Mouse (Mus musculus): Measurements from ENCODE around the gene Set. TPM values are rescaled to one million over a fixed set of nuclear protein-coding genes. Genes with fewer than 3 reads are reported as not detected.

Set gene
- total and polyA plus RNA-seq, 3 experiments: 751 to 849 (median 806) TPM

- DNase-seq (ENCODE audit: low spot score) (no peak), ATAC-seq (ENCODE audit: extremely low read depth, insufficient number of reproducible peaks, low FRiP score, poor library complexity, severe bottlenecking) (no peak)
- Histone ChIP-seq H3K36me3 (replicated peaks) (peaks cover 82% of the 10 kb centered on the region), H3K9me3 (replicated peaks) (no peaks in the 10 kb centered on the region), H3K27me3 (ENCODE audit: insufficient read depth, low read length) (no peaks in the 10 kb centered on the region; the same call in 1 of the 2 replicates), H3K4me3 (ENCODE audit: low read depth, low read length) (no peak overlapping the region), H3K4me1 (ENCODE audit: insufficient read depth, low read depth, low read length) (peaks cover 14% of the 10 kb centered on the region; the same call in 1 of the 2 replicates)
- no peak for TF ChIP-seq CTCF (IDR thresholded peaks at IDR 0.05; ENCODE audit: low read depth, low read length)
- no peak for TF ChIP-seq POLR2AphosphoS5 (IDR thresholded peaks at IDR 0.05; ENCODE audit: insufficient replicate concordance, low read depth, low read length)
- no peak for TF ChIP-seq TAL1 (conservative IDR thresholded peaks at IDR 0.05; ENCODE audit: low read depth, low read length)
- no peak for TF ChIP-seq GATA1 (IDR thresholded peaks at IDR 0.05; ENCODE audit: borderline replicate concordance, low read length)
- no peak for TF ChIP-seq GATA2 (IDR thresholded peaks at IDR 0.05; ENCODE audit: borderline replicate concordance, low read depth, low read length)
Observed at GRCm38 (mm10) chr2:30107646-30108045, 50.5 kb downstream of the Set start.

DNA sequence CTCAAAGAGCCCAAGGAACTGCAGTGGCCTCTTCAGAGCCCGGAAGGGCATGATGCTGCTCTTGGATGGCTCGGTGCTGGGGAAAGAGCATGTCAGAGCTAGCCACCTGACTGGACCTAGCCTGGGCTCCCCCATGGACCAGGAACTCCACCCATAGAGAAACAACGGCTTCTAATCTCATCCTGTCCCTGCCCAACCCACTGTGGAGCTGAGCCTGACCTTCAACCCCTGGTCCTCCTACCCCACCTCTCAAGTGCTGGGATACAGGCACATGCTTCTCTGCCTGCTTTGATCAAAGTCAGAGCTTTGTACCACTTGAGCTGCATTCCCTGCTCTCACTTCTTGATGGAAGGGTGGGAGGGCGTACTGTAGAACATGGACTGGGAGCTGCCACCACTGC, 51.1 kb downstream of the Set start:
- no peak for DNase-seq (ENCODE audit: low spot score)
- Histone ChIP-seq H3K9me3 (replicated peaks) (no peaks in the 10 kb centered on the region), H3K36me3 (replicated peaks) (peaks cover 82% of the 10 kb centered on the region), H3K4me1 (ENCODE audit: insufficient read depth, low read depth, low read length) (peaks cover 16% of the 10 kb centered on the region; the same call in 1 of the 2 replicates), H3K4me3 (ENCODE audit: low read depth, low read length) (no peak overlapping the region), H3K27me3 (ENCODE audit: insufficient read depth, low read length) (no peaks in the 10 kb centered on the region; the same call in 1 of the 2 replicates)
- TF ChIP-seq GATA2 (IDR thresholded peaks at IDR 0.05; ENCODE audit: borderline replicate concordance, low read depth, low read length) (no peak), POLR2AphosphoS5 (IDR thresholded peaks at IDR 0.05; ENCODE audit: insufficient replicate concordance, low read depth, low read length) (no peak), TAL1 (conservative IDR thresholded peaks at IDR 0.05; ENCODE audit: low read depth, low read length) (no peak), GATA1 (IDR thresholded peaks at IDR 0.05; ENCODE audit: borderline replicate concordance, low read length) (no peak), CTCF (IDR thresholded peaks at IDR 0.05; ENCODE audit: low read depth, low read length) (no peak)
- no peak for ATAC-seq (ENCODE audit: extremely low read depth, insufficient number of reproducible peaks, low FRiP score, poor library complexity, severe bottlenecking)

GRCm38 (mm10) chr2:30111500-30111899, 54.3 kb downstream of the Set start:
- H3K36me3 ChIP-seq (replicated peaks): peaks cover 81% of the 10 kb centered on the region
- H3K27me3 ChIP-seq (ENCODE audit: insufficient read depth, low read length): no peaks in the 10 kb centered on the region; the same call in 1 of the 2 replicates
- peaks cover 16% of the 10 kb centered on the region; the same call in 1 of the 2 replicates for H3K4me1 ChIP-seq (ENCODE audit: insufficient read depth, low read depth, low read length)
- TF ChIP-seq GATA1 (IDR thresholded peaks at IDR 0.05; ENCODE audit: borderline replicate concordance, low read length): no peak
- no peak for TF ChIP-seq GATA2 (IDR thresholded peaks at IDR 0.05; ENCODE audit: borderline replicate concordance, low read depth, low read length)
- TF ChIP-seq CTCF (IDR thresholded peaks at IDR 0.05; ENCODE audit: low read depth, low read length): no peak
- no peak for TF ChIP-seq POLR2AphosphoS5 (IDR thresholded peaks at IDR 0.05; ENCODE audit: insufficient replicate concordance, low read depth, low read length)
- TF ChIP-seq TAL1 (conservative IDR thresholded peaks at IDR 0.05; ENCODE audit: low read depth, low read length): peak; percentile 40; the same call in 1 of the 2 replicates
- ATAC-seq (ENCODE audit: extremely low read depth, insufficient number of reproducible peaks, low FRiP score, poor library complexity, severe bottlenecking): no peak
- DNase-seq (ENCODE audit: low spot score): no peak
- no peak overlapping the region for H3K4me3 ChIP-seq (ENCODE audit: low read depth, low read length)
- H3K9me3 ChIP-seq (replicated peaks): no peaks in the 10 kb centered on the region

DNA sequence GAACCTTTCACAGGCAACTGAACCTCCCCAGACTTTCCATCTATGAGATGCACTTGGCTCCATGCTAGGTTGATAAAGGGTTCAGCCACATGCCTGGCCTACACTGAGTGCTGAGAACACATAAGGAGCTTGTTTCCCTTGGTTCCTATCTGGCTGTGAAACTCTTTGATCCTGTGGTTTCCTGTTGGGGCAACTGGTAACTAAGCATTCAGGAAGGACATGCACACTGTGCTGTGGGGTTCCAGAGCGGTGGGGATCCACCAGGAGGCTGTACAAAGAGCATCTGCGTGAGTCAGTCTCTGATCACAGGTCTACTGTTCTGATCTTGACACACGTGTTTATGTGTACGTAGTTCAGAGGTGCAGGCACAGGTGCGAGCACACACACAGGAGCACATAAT, 55.4 kb downstream of the Set start:
- H3K9me3 ChIP-seq (replicated peaks): no peaks in the 10 kb centered on the region
- DNase-seq (ENCODE audit: low spot score) (no peak), ATAC-seq (ENCODE audit: extremely low read depth, insufficient number of reproducible peaks, low FRiP score, poor library complexity, severe bottlenecking) (no peak)
- no peak overlapping the region for H3K4me3 ChIP-seq (ENCODE audit: low read depth, low read length)
- peaks cover 16% of the 10 kb centered on the region; the same call in 1 of the 2 replicates for H3K4me1 ChIP-seq (ENCODE audit: insufficient read depth, low read depth, low read length)
- TF ChIP-seq GATA2 (IDR thresholded peaks at IDR 0.05; ENCODE audit: borderline replicate concordance, low read depth, low read length) (no peak), CTCF (IDR thresholded peaks at IDR 0.05; ENCODE audit: low read depth, low read length) (no peak), POLR2AphosphoS5 (IDR thresholded peaks at IDR 0.05; ENCODE audit: insufficient replicate concordance, low read depth, low read length) (no peak), GATA1 (IDR thresholded peaks at IDR 0.05; ENCODE audit: borderline replicate concordance, low read length) (no peak), TAL1 (conservative IDR thresholded peaks at IDR 0.05; ENCODE audit: low read depth, low read length) (no peak)
- peaks cover 72% of the 10 kb centered on the region for H3K36me3 ChIP-seq (replicated peaks)
- H3K27me3 ChIP-seq (ENCODE audit: insufficient read depth, low read length): no peaks in the 10 kb centered on the region

- H3K36me3 ChIP-seq (replicated peaks): peaks cover 61% of the 10 kb centered on the region
Observed at GRCm38 (mm10) chr2:30119641-30120051, 62.5 kb downstream of the Set start.

GRCm38 (mm10) chr2:30120269-30120668, 63.1 kb downstream of the Set start:
- Histone ChIP-seq H3K4me1 (ENCODE audit: insufficient read depth, low read depth, low read length) (peaks cover 26% of the 10 kb centered on the region), H3K4me3 (ENCODE audit: low read depth, low read length) (no peak overlapping the region), H3K36me3 (replicated peaks) (peaks cover 55% of the 10 kb centered on the region), H3K9me3 (replicated peaks) (no peaks in the 10 kb centered on the region), H3K27me3 (ENCODE audit: insufficient read depth, low read length) (no peaks in the 10 kb centered on the region)
- TF ChIP-seq GATA2 (IDR thresholded peaks at IDR 0.05; ENCODE audit: borderline replicate concordance, low read depth, low read length) (no peak), TAL1 (conservative IDR thresholded peaks at IDR 0.05; ENCODE audit: low read depth, low read length) (no peak), GATA1 (IDR thresholded peaks at IDR 0.05; ENCODE audit: borderline replicate concordance, low read length) (no peak), CTCF (IDR thresholded peaks at IDR 0.05; ENCODE audit: low read depth, low read length) (no peak)
- ATAC-seq (ENCODE audit: extremely low read depth, insufficient number of reproducible peaks, low FRiP score, poor library complexity, severe bottlenecking) (no peak), DNase-seq (ENCODE audit: low spot score) (no peak)

More at GRCm38 (mm10) chr2:30119641-30120051, 62.5 kb downstream of the Set start:
- Histone ChIP-seq H3K27me3 (ENCODE audit: insufficient read depth, low read length) (no peaks in the 10 kb centered on the region), H3K4me3 (ENCODE audit: low read depth, low read length) (no peak overlapping the region), H3K4me1 (ENCODE audit: insufficient read depth, low read depth, low read length) (peaks cover 19% of the 10 kb centered on the region), H3K9me3 (replicated peaks) (no peaks in the 10 kb centered on the region)
- ATAC-seq (ENCODE audit: extremely low read depth, insufficient number of reproducible peaks, low FRiP score, poor library complexity, severe bottlenecking) (no peak), DNase-seq (ENCODE audit: low spot score) (no peak)
- TF ChIP-seq CTCF (IDR thresholded peaks at IDR 0.05; ENCODE audit: low read depth, low read length) (no peak), POLR2AphosphoS5 (IDR thresholded peaks at IDR 0.05; ENCODE audit: insufficient replicate concordance, low read depth, low read length) (no peak), TAL1 (conservative IDR thresholded peaks at IDR 0.05; ENCODE audit: low read depth, low read length) (no peak), GATA1 (IDR thresholded peaks at IDR 0.05; ENCODE audit: borderline replicate concordance, low read length) (no peak), GATA2 (IDR thresholded peaks at IDR 0.05; ENCODE audit: borderline replicate concordance, low read depth, low read length) (no peak)

Other genes with a start within 250 kb of the Set start
- 10.3 and 15.2 TPM in 2 replicates for gene Urm1, start 237.3 kb upstream of the Set start, total RNA-seq (2014; fragmentation: Nextera tagmentation)
- 19.9 and 23.8 TPM in 2 replicates for gene Urm1, start 237.3 kb upstream of the Set start, total RNA-seq (2017)
- gene Urm1, start 237.3 kb upstream of the Set start, polyA plus RNA-seq (2012): 43.5 and 71.3 TPM in 2 replicates
- 22.2 and 23.6 TPM in 2 replicates for gene Cercam, start 188.2 kb upstream of the Set start, total RNA-seq (2014; fragmentation: Nextera tagmentation)
- gene Cercam, start 188.2 kb upstream of the Set start, total RNA-seq (2017): 2.9 and 5.1 TPM in 2 replicates
- gene Cercam, start 188.2 kb upstream of the Set start, polyA plus RNA-seq (2012): 17.6 and 21.1 TPM in 2 replicates
- gene Odf2, start 168.2 kb upstream of the Set start, total RNA-seq (2014; fragmentation: Nextera tagmentation): 72.5 and 158 TPM in 2 replicates
- gene Odf2, start 168.2 kb upstream of the Set start, total RNA-seq (2017): 64.6 and 70.9 TPM in 2 replicates
- 16.0 and 24.1 TPM in 2 replicates for gene Odf2, start 168.2 kb upstream of the Set start, polyA plus RNA-seq (2012)
- 42.1 and 52.2 TPM in 2 replicates for gene Gle1, start 122.0 kb upstream of the Set start, total RNA-seq (2014; fragmentation: Nextera tagmentation)
- gene Gle1, start 122.0 kb upstream of the Set start, total RNA-seq (2017): 57.2 and 61.6 TPM in 2 replicates
- 42.5 and 62.3 TPM in 2 replicates for gene Gle1, start 122.0 kb upstream of the Set start, polyA plus RNA-seq (2012)
- gene Sptan1, start 91.8 kb upstream of the Set start, total RNA-seq (2014; fragmentation: Nextera tagmentation): 25.6 and 25.7 TPM in 2 replicates
- 49.4 and 53.2 TPM in 2 replicates for gene Sptan1, start 91.8 kb upstream of the Set start, total RNA-seq (2017)
- gene Sptan1, start 91.8 kb upstream of the Set start, polyA plus RNA-seq (2012): 8.8 and 9.3 TPM in 2 replicates
- gene Wdr34, start 8.5 kb upstream of the Set start, total RNA-seq (2014; fragmentation: Nextera tagmentation): 15.1 and 17.9 TPM in 2 replicates
- gene Wdr34, start 8.5 kb upstream of the Set start, total RNA-seq (2017): 9.6 and 13.5 TPM in 2 replicates
- 35.5 and 38.4 TPM in 2 replicates for gene Wdr34, start 8.5 kb upstream of the Set start, polyA plus RNA-seq (2012)
- gene Pkn3, start 20.3 kb downstream of the Set start, total RNA-seq (2014; fragmentation: Nextera tagmentation): 1.6 and 2.4 TPM in 2 replicates
- gene Pkn3, start 20.3 kb downstream of the Set start, total RNA-seq (2017): 4.5 and 5.9 TPM in 2 replicates
- gene Pkn3, start 20.3 kb downstream of the Set start, polyA plus RNA-seq (2012): 13.3 and 14.5 TPM in 2 replicates
- 25.4 and 29.4 TPM in 2 replicates for gene Zdhhc12, start 36.3 kb downstream of the Set start, total RNA-seq (2014; fragmentation: Nextera tagmentation)
- gene Zdhhc12, start 36.3 kb downstream of the Set start, total RNA-seq (2017): 9.5 and 10.3 TPM in 2 replicates
- gene Zdhhc12, start 36.3 kb downstream of the Set start, polyA plus RNA-seq (2012): 31.0 and 31.4 TPM in 2 replicates
- gene Zer1, start 67.2 kb downstream of the Set start, total RNA-seq (2014; fragmentation: Nextera tagmentation): 25.1 and 25.8 TPM in 2 replicates
- gene Zer1, start 67.2 kb downstream of the Set start, total RNA-seq (2017): 9.7 and 10.4 TPM in 2 replicates
- gene Zer1, start 67.2 kb downstream of the Set start, polyA plus RNA-seq (2012): 13.2 and 18.9 TPM in 2 replicates
- gene Tbc1d13, start 76.4 kb downstream of the Set start, total RNA-seq (2014; fragmentation: Nextera tagmentation): 30.2 and 38.6 TPM in 2 replicates
- 38.0 and 38.5 TPM in 2 replicates for gene Tbc1d13, start 76.4 kb downstream of the Set start, total RNA-seq (2017)
- gene Tbc1d13, start 76.4 kb downstream of the Set start, polyA plus RNA-seq (2012): 24.5 and 25.2 TPM in 2 replicates
- 1.1 and 2.4 TPM in 2 replicates for gene Endog, start 114.1 kb downstream of the Set start, total RNA-seq (2014; fragmentation: Nextera tagmentation)
- 7.8 and 8.3 TPM in 2 replicates for gene Endog, start 114.1 kb downstream of the Set start, total RNA-seq (2017)
- gene Endog, start 114.1 kb downstream of the Set start, polyA plus RNA-seq (2012): 36.0 and 43.2 TPM in 2 replicates
- 20.3 and 24.2 TPM in 2 replicates for gene Spout1, start 121.1 kb downstream of the Set start, total RNA-seq (2014; fragmentation: Nextera tagmentation)
- 24.6 and 27.0 TPM in 2 replicates for gene Spout1, start 121.1 kb downstream of the Set start, total RNA-seq (2017)
- gene Spout1, start 121.1 kb downstream of the Set start, polyA plus RNA-seq (2012): 51.3 and 57.0 TPM in 2 replicates
- gene Kyat1, start 148.5 kb downstream of the Set start, total RNA-seq (2014; fragmentation: Nextera tagmentation): 10.6 and 12.3 TPM in 2 replicates
- gene Kyat1, start 148.5 kb downstream of the Set start, total RNA-seq (2017): 10.0 and 12.3 TPM in 2 replicates
- gene Kyat1, start 148.5 kb downstream of the Set start, polyA plus RNA-seq (2012): 4.7 and 13.7 TPM in 2 replicates
- 21.7 and 22.4 TPM in 2 replicates for gene Lrrc8a, start 180.3 kb downstream of the Set start, total RNA-seq (2014; fragmentation: Nextera tagmentation)
- gene Lrrc8a, start 180.3 kb downstream of the Set start, total RNA-seq (2017): 6.7 and 7.4 TPM in 2 replicates
- gene Lrrc8a, start 180.3 kb downstream of the Set start, polyA plus RNA-seq (2012): 3.3 and 5.0 TPM in 2 replicates
- 1.8 and 2.6 TPM in 2 replicates for gene Gm28035, start 183.2 kb downstream of the Set start, total RNA-seq (2014; fragmentation: Nextera tagmentation)
- gene Gm28035, start 183.2 kb downstream of the Set start, total RNA-seq (2017): 0.12 TPM in 1 of 2 replicates, not detected in the other
- gene Gm28035, start 183.2 kb downstream of the Set start, polyA plus RNA-seq (2012): 3.3 and 4.2 TPM in 2 replicates
- 24.6 and 27.5 TPM in 2 replicates for gene Phyhd1, start 208.8 kb downstream of the Set start, total RNA-seq (2014; fragmentation: Nextera tagmentation)
- gene Phyhd1, start 208.8 kb downstream of the Set start, total RNA-seq (2017): 0.66 and 0.93 TPM in 2 replicates
- 1.4 and 1.8 TPM in 2 replicates for gene Phyhd1, start 208.8 kb downstream of the Set start, polyA plus RNA-seq (2012)
- not detected in 2 replicates for gene Gm28038, start 223.7 kb downstream of the Set start, total RNA-seq (2014; fragmentation: Nextera tagmentation)
- gene Gm28038, start 223.7 kb downstream of the Set start, total RNA-seq (2017): not detected in 2 replicates
- gene Gm28038, start 223.7 kb downstream of the Set start, polyA plus RNA-seq (2012): not detected in 2 replicates
- gene Dolk, start 229.0 kb downstream of the Set start, total RNA-seq (2014; fragmentation: Nextera tagmentation): 5.0 TPM in 2 replicates
- gene Dolk, start 229.0 kb downstream of the Set start, total RNA-seq (2017): 16.1 and 16.9 TPM in 2 replicates
- gene Dolk, start 229.0 kb downstream of the Set start, polyA plus RNA-seq (2012): 6.1 and 7.2 TPM in 2 replicates
- 62.8 and 77.7 TPM in 2 replicates for gene Nup188, start 229.0 kb downstream of the Set start, total RNA-seq (2014; fragmentation: Nextera tagmentation)
- 22.1 and 24.4 TPM in 2 replicates for gene Nup188, start 229.0 kb downstream of the Set start, total RNA-seq (2017)
- gene Nup188, start 229.0 kb downstream of the Set start, polyA plus RNA-seq (2012): 89.5 and 106 TPM in 2 replicates